Mouse (Mus musculus): ENCODE data around the gene Med26. TPM values are rescaled to one million over a fixed set of nuclear protein-coding genes. Genes with fewer than 3 reads are reported as not detected.

The Med26 gene
- polyA plus RNA-seq, 1 experiment = 3.1 TPM

DNA sequence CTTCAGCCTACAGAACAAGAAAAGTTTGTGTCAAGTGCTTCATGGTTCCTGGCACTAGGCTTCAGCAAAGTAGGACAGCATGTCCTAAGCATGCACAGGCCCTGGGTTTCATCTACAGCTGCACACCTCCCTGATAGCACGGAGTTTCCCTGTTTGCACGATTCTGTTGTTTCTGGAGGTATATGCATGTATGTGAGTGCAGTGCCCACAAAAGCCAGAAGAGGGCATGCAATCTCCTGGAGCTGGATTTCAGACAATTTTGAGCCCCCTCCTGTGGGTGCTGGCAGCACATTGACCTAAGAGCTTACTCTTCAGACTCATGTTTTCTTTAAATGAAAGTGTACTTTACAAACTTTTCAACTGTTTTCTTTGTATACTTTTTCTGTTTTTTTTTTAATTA, 94.2 kb downstream of the Med26 start:
- peaks cover 13% of the 10 kb centered on the region for H3K4me1 ChIP-seq (ENCODE audit: control insufficient read depth)
- no peak overlapping the region for H3K4me3 ChIP-seq (replicated peaks)
- peaks cover 54% of the 10 kb centered on the region for H3K36me3 ChIP-seq (ENCODE audit: control insufficient read depth)
- TF ChIP-seq TAL1 (IDR thresholded peaks at IDR 0.05; ENCODE audit: low read length) = no peak
- no peak for TF ChIP-seq GATA1 (IDR thresholded peaks at IDR 0.05; ENCODE audit: low read length)
- H3K27me3 ChIP-seq (ENCODE audit: control insufficient read depth) = no peaks in the 10 kb centered on the region
- H3K9me3 ChIP-seq (ENCODE audit: control insufficient read depth, low read length) = peaks cover 3% of the 10 kb centered on the region

DNA sequence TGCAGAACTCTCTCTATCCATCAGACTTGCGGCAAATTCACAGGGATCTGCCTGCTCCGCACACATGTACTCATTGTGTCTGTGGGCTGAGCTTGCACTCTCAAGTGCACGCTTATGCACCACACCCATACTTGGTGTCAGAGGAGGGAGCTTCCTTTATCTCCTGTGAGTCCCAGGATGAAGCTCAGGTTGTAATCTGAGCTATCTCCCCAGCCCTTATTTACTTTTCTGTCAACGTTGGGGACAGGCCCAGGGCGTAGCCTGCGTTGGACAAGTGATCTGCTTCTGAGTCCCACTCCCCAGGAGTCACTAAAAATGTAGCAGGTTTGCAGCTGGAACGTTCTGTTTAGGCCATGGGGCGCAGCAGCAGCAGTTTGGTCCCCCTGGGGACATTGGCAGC, 96.6 kb downstream of the Med26 start:
- peaks cover 14% of the 10 kb centered on the region for H3K4me1 ChIP-seq (ENCODE audit: control insufficient read depth)
- H3K9me3 ChIP-seq (ENCODE audit: control insufficient read depth, low read length) = peaks cover 3% of the 10 kb centered on the region
- no peaks in the 10 kb centered on the region for H3K27me3 ChIP-seq (ENCODE audit: control insufficient read depth)
- TF ChIP-seq GATA1 (IDR thresholded peaks at IDR 0.05; ENCODE audit: low read length) = no peak
- no peak for TF ChIP-seq TAL1 (IDR thresholded peaks at IDR 0.05; ENCODE audit: low read length)
- H3K36me3 ChIP-seq (ENCODE audit: control insufficient read depth) = peaks cover 46% of the 10 kb centered on the region
- H3K4me3 ChIP-seq (replicated peaks) = no peak overlapping the region

DNA sequence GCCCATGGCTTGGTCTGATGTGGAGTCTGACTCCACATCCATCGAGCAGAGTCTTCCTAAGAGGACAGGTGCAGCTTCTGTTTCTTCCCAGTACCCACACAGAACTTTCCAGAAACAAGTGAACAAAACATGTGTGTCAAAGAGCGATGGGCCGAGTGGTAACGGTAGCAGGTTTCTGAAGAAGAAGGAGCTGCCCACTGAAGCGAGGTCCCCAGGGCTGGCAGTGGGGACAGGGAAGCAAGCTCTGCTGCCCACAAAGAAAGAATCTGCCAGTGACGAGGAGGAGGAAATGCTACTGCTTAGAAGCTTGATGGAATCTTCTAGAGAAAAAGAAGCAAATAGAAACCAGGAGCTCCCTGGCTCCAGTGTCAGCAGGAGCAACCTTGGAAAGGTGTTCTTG, 103.0 kb downstream of the Med26 start:
- no peak overlapping the region for H3K4me3 ChIP-seq (replicated peaks)
- H3K9me3 ChIP-seq (ENCODE audit: control insufficient read depth, low read length) = no peaks in the 10 kb centered on the region
- TF ChIP-seq GATA1 (IDR thresholded peaks at IDR 0.05; ENCODE audit: low read length) (no peak), TAL1 (IDR thresholded peaks at IDR 0.05; ENCODE audit: low read length) (no peak)

More for the DNA sequence above, 103.0 kb downstream of the Med26 start:
- Histone ChIP-seq H3K27me3 (ENCODE audit: control insufficient read depth) (no peaks in the 10 kb centered on the region), H3K36me3 (ENCODE audit: control insufficient read depth) (peaks cover 12% of the 10 kb centered on the region), H3K4me1 (ENCODE audit: control insufficient read depth) (peaks cover 30% of the 10 kb centered on the region)

Other genes starting within 250 kb of the Med26 start
- 5.6 and 6.0 TPM in 2 replicates for gene Gm10282, start 243.0 kb downstream of the Med26 start, polyA plus RNA-seq (2012)
- gene Klf2, start 229.2 kb downstream of the Med26 start, polyA plus RNA-seq (2012) = 1.4 TPM in 2 replicates
- 3.2 and 4.0 TPM in 2 replicates for gene Eps15l1, start 126.8 kb downstream of the Med26 start, polyA plus RNA-seq (2012)
- not detected in 2 replicates for gene Calr3, start 104.4 kb downstream of the Med26 start, polyA plus RNA-seq (2012)
- 0.05 and 0.08 TPM in 2 replicates for gene 1700030K09Rik, start 104.4 kb downstream of the Med26 start, polyA plus RNA-seq (2012)
- gene Cherp, start 73.0 kb downstream of the Med26 start, polyA plus RNA-seq (2012) = 13.3 and 16.8 TPM in 2 replicates
- gene Slc35e1, start 55.7 kb downstream of the Med26 start, polyA plus RNA-seq (2012) = 0.29 and 0.33 TPM in 2 replicates
- 0.66 and 0.97 TPM in 2 replicates for gene Smim7, start 22.8 kb upstream of the Med26 start, polyA plus RNA-seq (2012)
- gene Tmem38a, start 23.8 kb upstream of the Med26 start, polyA plus RNA-seq (2012) = 0.06 and 0.14 TPM in 2 replicates
- under 0.01 TPM in 1 of 2 replicates, not detected in the other for gene Nwd1, start 98.4 kb upstream of the Med26 start, polyA plus RNA-seq (2012)
- gene Sin3b, start 175.0 kb upstream of the Med26 start, polyA plus RNA-seq (2012) = 3.1 and 4.5 TPM in 2 replicates
- gene F2rl3, start 213.6 kb upstream of the Med26 start, polyA plus RNA-seq (2012) = 0.04 and 0.05 TPM in 2 replicates